ENCODE assay signal across 8 mouse cellular contexts in genomic region chr12:72762502-72762901, GRCm38 (mm10). TPM values are rescaled to one million over a fixed set of nuclear protein-coding genes. Genes with fewer than 3 reads are reported as not detected.
DNase-seq lines count a peak whose midpoint lies in the region; ATAC-seq and TF ChIP-seq lines count a peak whose summit lies in the region.

No protein-coding gene starts in this region.

- H3K4me1 ChIP-seq in heart, embryonic 11.5 days (ENCODE audit: control insufficient read depth, insufficient read depth, low read length) = peaks cover 14% of the 10 kb centered on the region
- H3K4me1 ChIP-seq in ES-E14 (ENCODE audit: control insufficient read depth in 2 of 2, insufficient read depth in 2 of 2, low read length in 2 of 2, poor library complexity in 1 of 2) = peaks cover 3 to 8% of the 10 kb centered on the region in 2 experiments; a peak in 2 of 4 replicates
- peaks cover 32% of the 10 kb centered on the region for H3K4me1 ChIP-seq in hindbrain, embryonic 10.5 days (replicated peaks)

- no peak for ATAC-seq in heart, embryonic 11.5 days (replicated peaks; ENCODE audit: insufficient number of reproducible peaks, low FRiP score, low TSS enrichment)
- 0 out of 2 replicates have a peak, but pooled peaks have one; percentile 5 for ATAC-seq in megakaryocyte progenitor cell, adult 5-6 weeks (replicated peaks; ENCODE audit: poor library complexity)

- no peaks in the 10 kb centered on the region for H3K36me3 ChIP-seq in heart, embryonic 11.5 days (ENCODE audit: control insufficient read depth, insufficient read depth, low read length)
- H3K36me3 ChIP-seq in ES-E14 (ENCODE audit: control insufficient read depth, insufficient read depth, low read length, poor library complexity, severe bottlenecking) = no peaks in the 10 kb centered on the region
- no peaks in the 10 kb centered on the region for H3K36me3 ChIP-seq in hindbrain, embryonic 10.5 days

- no peak for DNase-seq in heart, adult 18-20 months
- DNase-seq in ES-E14 (ENCODE audit: low read depth, low spot score) = no peak
- no peak for DNase-seq in hindbrain, embryonic 10.5 days (ENCODE audit: low spot score)
- DNase-seq in left cerebral cortex, adult 9 months (ENCODE audit: low spot score in 2 of 2) = no peak
- DNase-seq in embryo, embryonic 11 days = no peak
- no peak for DNase-seq in frontal cortex, postnatal 10 days (ENCODE audit: low spot score in 2 of 2)

- H3K4me2 ChIP-seq in heart, embryonic 11.5 days = peak overlapping the region; percentile 80

- 29% methylated on average over 1 of the region's 1 CpGs for WGBS in heart, embryonic 11.5 days (ENCODE audit: insufficient replicate concordance)
- WGBS in hindbrain, embryonic 10.5 days = 61% methylated on average over 1 of the region's 1 CpGs

- no peak overlapping the region for H3K27ac ChIP-seq in heart, embryonic 11.5 days (ENCODE audit: low read depth, low read length)
- H3K27ac ChIP-seq in ES-E14 (ENCODE audit: insufficient read depth, low read depth, low read length, poor library complexity, severe bottlenecking) = no peak overlapping the region
- peak overlapping the region; percentile 99 for H3K27ac ChIP-seq in hindbrain, embryonic 10.5 days

- in situ Hi-C loops in ES-E14 (cut with MboI; ENCODE audit: low sequenced_read_pairs in 2 of 2, unreplicated experiment in 2 of 2) = no loop called here

- peak overlapping the region; percentile 93 for H3K4me3 ChIP-seq in heart, embryonic 11.5 days (ENCODE audit: low read depth, low read length)
- H3K4me3 ChIP-seq in ES-E14 (ENCODE audit: insufficient read depth in 1 of 2, low read depth in 1 of 2, low read length in 2 of 2, poor library complexity in 1 of 2, severe bottlenecking in 1 of 2) = peak overlapping the region; percentile 91 to 94; a peak in 3 of 4 replicates
- peak overlapping the region; percentile 82 for H3K4me3 ChIP-seq in hindbrain, embryonic 10.5 days

- peak overlapping the region; percentile 96 for H3K9ac ChIP-seq in heart, embryonic 11.5 days (ENCODE audit: low read depth, low read length)
- no peak overlapping the region; the same call in 1 of the 2 replicates for H3K9ac ChIP-seq in ES-E14 (ENCODE audit: insufficient read depth, low read depth, low read length, poor library complexity, severe bottlenecking)

- no peaks in the 10 kb centered on the region for H3K9me3 ChIP-seq in heart, embryonic 11.5 days (replicated peaks; ENCODE audit: control insufficient read depth, low read length)
- H3K9me3 ChIP-seq in ES-E14 (ENCODE audit: control insufficient read depth, insufficient read depth, low read depth, low read length) = no peaks in the 10 kb centered on the region
- no peaks in the 10 kb centered on the region for H3K9me3 ChIP-seq in hindbrain, embryonic 10.5 days

- H3K27me3 ChIP-seq in heart, embryonic 11.5 days (ENCODE audit: control insufficient read depth, insufficient read depth, low read length) = no peaks in the 10 kb centered on the region
- H3K27me3 ChIP-seq in hindbrain, embryonic 10.5 days (ENCODE audit: insufficient read depth, poor library complexity, severe bottlenecking) = no peaks in the 10 kb centered on the region

TF ChIP-seq in ES-E14, 5 proteins besides CTCF, POLR2A, EP300 and RAD21:
- TF ChIP-seq ZC3H11A (IDR thresholded peaks at IDR 0.05; ENCODE audit: borderline replicate concordance, low read depth, low read length) = no peak
- no peak for TF ChIP-seq CHD2 (IDR thresholded peaks at IDR 0.05; ENCODE audit: low read depth, low read length)
- no peak for TF ChIP-seq MAFK (IDR thresholded peaks at IDR 0.05; ENCODE audit: insufficient read depth, low read depth, low read length)
- TF ChIP-seq HCFC1 (IDR thresholded peaks at IDR 0.05; ENCODE audit: borderline replicate concordance, insufficient read depth, low read length) = no peak
- no peak for TF ChIP-seq ZNF384 (IDR thresholded peaks at IDR 0.05; ENCODE audit: low read depth, low read length)

RNA-seq across cellular contexts. Expression of gene Ppm1a, which starts 5.2 kb away (rescaled TPM):
- 47.7 and 51.2 TPM in 2 replicates for polyA plus RNA-seq in heart, embryonic 11.5 days (2014; fragmentation: Nextera tagmentation; extraction: Ambion mirVana)
- 100 to 1,000 TPM; 252 to 254 TPM for total RNA-seq in heart, adult 18-20 months (2021)
- total RNA-seq in ES-E14 (2012; rRNA removed) = 117 and 121 TPM in 2 replicates
- 43.9 and 54.3 TPM in 2 replicates for polyA plus RNA-seq in hindbrain, embryonic 10.5 days (2016; fragmentation: Nextera tagmentation; extraction: Ambion mirVana)
- total RNA-seq in megakaryocyte progenitor cell, adult 5-6 weeks (2015) = 53.5 and 54.8 TPM in 2 replicates
- total RNA-seq in megakaryocyte progenitor cell, adult 5-6 weeks (2017) = 81.4 and 94.7 TPM in 2 replicates
